Comparison of ENCODE assay signal across 25 mouse cellular contexts in genomic region chr2:163267097-163267496, GRCm38 (mm10).
"Had no signal": no experiment of that assay in that cellular context is flagged by ENCODE, and none has a peak within 500 bp of the region (broad histone marks: within the 10 kb centered on the region; RNA-seq: fewer than 3 reads in every experiment).

No protein-coding gene starts in this region.

- H3K4me1 ChIP-seq: heart, embryonic 15.5 days; kidney, embryonic 15.5 days; limb, embryonic 10.5 days; limb, embryonic 12.5 days had no signal

- H3K27ac ChIP-seq: heart, embryonic 13.5 days; heart, embryonic 15.5 days; hindbrain, embryonic 13.5 days; hindbrain, embryonic 15.5 days; hindbrain, postnatal 0 days; kidney, embryonic 15.5 days; kidney, postnatal 0 days; left cerebral cortex, adult 2 months; limb, embryonic 10.5 days; limb, embryonic 12.5 days; liver, embryonic 13.5 days; liver, embryonic 15.5 days had no signal

- H3K4me3 ChIP-seq: heart, embryonic 13.5 days; heart, embryonic 15.5 days; hindbrain, embryonic 13.5 days; hindbrain, embryonic 15.5 days; kidney, embryonic 15.5 days; left cerebral cortex, adult 2 months; limb, embryonic 10.5 days; limb, embryonic 12.5 days; liver, embryonic 13.5 days; liver, embryonic 15.5 days had no signal

- ATAC-seq: hindbrain, postnatal 0 days; intestine, embryonic 16.5 days had no signal

- DNase-seq: gastrocnemius, postnatal 14 days; gastrocnemius, postnatal 36 days; heart, adult 18-20 months; heart, postnatal 14 days; heart, postnatal 36 days; kidney, adult 11 months; kidney, adult 2 months; kidney, adult 9 months; kidney, postnatal 14 days; kidney, postnatal 36 days; layer of hippocampus, adult 9-11 months; liver; liver, embryonic 13.5 days had no signal
